ENCODE assay signal across 8 mouse cellular contexts in the genomic region with DNA sequence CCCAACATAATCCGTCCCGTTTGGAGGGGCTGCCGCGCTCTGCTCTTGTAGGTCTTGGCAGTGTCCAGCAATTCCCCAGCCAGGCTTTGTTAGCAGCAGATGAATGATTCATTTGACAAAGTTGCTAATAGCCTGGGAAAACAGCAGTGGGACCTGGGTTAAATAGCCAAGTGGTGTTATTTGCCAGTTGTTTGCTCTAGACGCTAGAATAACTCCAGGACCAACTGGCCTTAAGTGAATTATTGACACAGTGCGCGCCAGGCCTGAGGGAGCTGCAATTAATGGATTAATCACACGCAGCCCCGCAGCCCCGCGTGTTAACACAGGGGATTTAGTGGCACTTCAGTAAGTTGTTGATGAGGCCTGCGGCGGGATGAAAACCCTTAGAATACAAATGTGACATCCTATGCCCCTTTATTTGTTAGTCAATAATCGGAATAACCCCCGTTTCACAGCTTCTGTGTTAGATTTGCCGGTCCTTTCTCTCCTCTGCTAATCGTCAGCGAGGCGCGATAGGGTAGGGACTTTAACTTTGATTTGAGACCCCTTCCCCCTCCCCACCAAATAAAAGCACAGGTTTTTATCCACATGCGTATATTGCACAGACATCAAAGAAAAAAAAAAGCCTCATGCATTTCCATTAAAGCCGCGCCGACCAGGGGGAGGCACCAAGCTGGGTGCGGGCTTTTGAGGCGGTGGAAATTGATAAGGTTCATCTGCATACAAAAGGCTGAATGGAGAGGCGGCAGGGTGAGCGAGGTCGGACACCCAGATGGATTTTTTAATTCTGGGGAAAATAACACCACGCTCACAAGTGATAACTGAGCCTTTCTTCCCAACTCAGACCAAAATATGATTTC.
DNase-seq lines count a peak whose midpoint lies in the region; ATAC-seq and TF ChIP-seq lines count a peak whose summit lies in the region.

No protein-coding gene starts in this region.

- H3K9me3 ChIP-seq in heart, embryonic 11.5 days (replicated peaks; ENCODE audit: control insufficient read depth, low read length) = no peaks in the 10 kb centered on the region
- no peaks in the 10 kb centered on the region for H3K9me3 ChIP-seq in embryonic facial prominence, embryonic 10.5 days
- no peaks in the 10 kb centered on the region for H3K9me3 ChIP-seq in hindbrain, embryonic 16.5 days (ENCODE audit: control insufficient read depth, low read length)
- no peaks in the 10 kb centered on the region for H3K9me3 ChIP-seq in intestine, postnatal 0 days (ENCODE audit: control insufficient read depth)

- 1% methylated on average over 30 of the region's 30 CpGs for WGBS in heart, embryonic 11.5 days (ENCODE audit: insufficient replicate concordance)
- WGBS in embryonic facial prominence, embryonic 10.5 days = under 1% methylated on average over 30 of the region's 30 CpGs
- WGBS in hindbrain, embryonic 16.5 days = 1% methylated on average over 30 of the region's 30 CpGs
- WGBS in intestine, postnatal 0 days = 3% methylated on average over 30 of the region's 30 CpGs

- no peak for DNase-seq in heart, postnatal 36 days
- peak; percentile 51 for DNase-seq in embryonic facial prominence, embryonic 10.5 days (ENCODE audit: low spot score)
- peak; percentile 58 for DNase-seq in neural tube, embryonic 10.5 days (ENCODE audit: extremely low spot score, low spot score)
- no peak for DNase-seq in thymus, postnatal 4 days

- H3K4me3 ChIP-seq in heart, embryonic 11.5 days (ENCODE audit: low read depth, low read length) = peak overlapping the region; percentile 42
- peak overlapping the region; percentile 48 for H3K4me3 ChIP-seq in embryonic facial prominence, embryonic 10.5 days
- peak overlapping the region; percentile 34 for H3K4me3 ChIP-seq in hindbrain, embryonic 16.5 days (ENCODE audit: low read length)
- no peak overlapping the region for H3K4me3 ChIP-seq in intestine, postnatal 0 days (ENCODE audit: low read depth, low read length)

- peaks cover 3% of the 10 kb centered on the region; the same call in 1 of the 2 replicates for H3K27me3 ChIP-seq in heart, embryonic 11.5 days (ENCODE audit: control insufficient read depth, insufficient read depth, low read length)
- peaks cover 59% of the 10 kb centered on the region for H3K27me3 ChIP-seq in embryonic facial prominence, embryonic 10.5 days (replicated peaks; ENCODE audit: low read depth, poor library complexity, severe bottlenecking)
- 0 out of 2 replicates have a peak, but pooled peaks cover 2% of the 10 kb centered on the region for H3K27me3 ChIP-seq in hindbrain, embryonic 16.5 days (replicated peaks; ENCODE audit: control insufficient read depth, insufficient read depth, low read length)
- H3K27me3 ChIP-seq in intestine, postnatal 0 days (replicated peaks; ENCODE audit: control insufficient read depth, insufficient read depth, low read length) = 0 out of 2 replicates have a peak, but pooled peaks cover 6% of the 10 kb centered on the region

- no peaks in the 10 kb centered on the region for H3K36me3 ChIP-seq in heart, embryonic 11.5 days (ENCODE audit: control insufficient read depth, insufficient read depth, low read length)
- no peaks in the 10 kb centered on the region for H3K36me3 ChIP-seq in embryonic facial prominence, embryonic 10.5 days (replicated peaks)
- H3K36me3 ChIP-seq in hindbrain, embryonic 16.5 days (ENCODE audit: control insufficient read depth, insufficient read depth, low read length) = no peaks in the 10 kb centered on the region
- H3K36me3 ChIP-seq in intestine, postnatal 0 days (ENCODE audit: control insufficient read depth, insufficient read depth) = no peaks in the 10 kb centered on the region

- no peak overlapping the region for H3K27ac ChIP-seq in heart, embryonic 11.5 days (ENCODE audit: low read depth, low read length)
- no peak overlapping the region; the same call in 1 of the 2 replicates for H3K27ac ChIP-seq in embryonic facial prominence, embryonic 10.5 days (replicated peaks)
- H3K27ac ChIP-seq in hindbrain, embryonic 16.5 days (ENCODE audit: low read depth, low read length) = no peak overlapping the region
- H3K27ac ChIP-seq in intestine, postnatal 0 days (ENCODE audit: low read depth, low read length) = no peak overlapping the region

- ATAC-seq in heart, embryonic 11.5 days (replicated peaks; ENCODE audit: insufficient number of reproducible peaks, low FRiP score, low TSS enrichment) = no peak
- ATAC-seq in hindbrain, embryonic 16.5 days = peak; percentile 64
- no peak for ATAC-seq in intestine, postnatal 0 days
- no peak; the same call in 1 of the 2 replicates for ATAC-seq in frontal cortex, adult (ENCODE audit: low TSS enrichment)

- no peaks in the 10 kb centered on the region; the same call in 1 of the 2 replicates for H3K4me1 ChIP-seq in heart, embryonic 11.5 days (ENCODE audit: control insufficient read depth, insufficient read depth, low read length)
- peaks cover 15% of the 10 kb centered on the region for H3K4me1 ChIP-seq in embryonic facial prominence, embryonic 10.5 days
- peaks cover 11% of the 10 kb centered on the region for H3K4me1 ChIP-seq in hindbrain, embryonic 16.5 days (ENCODE audit: control insufficient read depth, insufficient read depth, low read depth, low read length)
- no peaks in the 10 kb centered on the region for H3K4me1 ChIP-seq in intestine, postnatal 0 days (replicated peaks; ENCODE audit: control insufficient read depth, insufficient read depth, low read length)

- no peak overlapping the region for H3K9ac ChIP-seq in heart, embryonic 11.5 days (ENCODE audit: low read depth, low read length)
- peak overlapping the region; percentile 57 for H3K9ac ChIP-seq in hindbrain, embryonic 16.5 days (ENCODE audit: low read depth, low read length)
- no peak overlapping the region for H3K9ac ChIP-seq in intestine, postnatal 0 days (ENCODE audit: low read depth, low read length)

- intact Hi-C loops in heart, postnatal 36 days (cut with DNase I) = no loop called here

- no peak for TF ChIP-seq CTCF in intestine, postnatal 0 days (IDR thresholded peaks at IDR 0.05; ENCODE audit: low read depth)

- H3K4me2 ChIP-seq in heart, embryonic 11.5 days = peak overlapping the region; percentile 72
- H3K4me2 ChIP-seq in hindbrain, embryonic 16.5 days (ENCODE audit: low read length) = peak overlapping the region; percentile 71
- no peak overlapping the region for H3K4me2 ChIP-seq in intestine, postnatal 0 days (replicated peaks; ENCODE audit: low read depth)

Comparison
In these comparisons a context has a peak if more than half of its experiments do, and no peak if none do; other contexts are left out.
1. DNase-seq: peak in embryonic facial prominence, embryonic 10.5 days (single experiment) and neural tube, embryonic 10.5 days (single experiment); none in heart, postnatal 36 days (0 of 2) and thymus, postnatal 4 days (single experiment).